Mouse (Mus musculus) limb, embryonic 12.5 days (tissue): Measurements from ENCODE around the gene Gm49388. TPM values are rescaled to one million over a fixed set of nuclear protein-coding genes. Genes with fewer than 3 reads are reported as not detected.
"Not testable (repeated sequence)": the region's sequence is repeated elsewhere in the genome, so short reads cannot be mapped to it uniquely, and the experiment has no call there.

Experiments
- ATAC-seq: fragments of 200-750 bp; cut with Nextera tagmentation; 2 replicates; pipeline ENCODE4 v1.8.0; 2017; ENCODE audit warnings: low read depth, moderate TSS enrichment; ENCODE audit not compliant: insufficient number of reproducible peaks, insufficient read depth, low FRiP score, low TSS enrichment
- H3K27ac ChIP-seq: fragments of 300-500 bp; sonication (generic); 2 replicates; pipeline ENCODE4 v1.5.1; 2016; ENCODE audit warnings: mild to moderate bottlenecking, moderate library complexity
- H3K27me3 ChIP-seq: fragments of 300-500 bp; sonication (generic); 2 replicates; pipeline ENCODE4 v1.6.1; 2016; ENCODE audit warnings: mild to moderate bottlenecking, moderate library complexity
- H3K36me3 ChIP-seq: fragments of 300-500 bp; sonication (generic); 2 replicates; pipeline ENCODE4 v1.6.1; 2016; ENCODE audit warnings: mild to moderate bottlenecking, moderate library complexity
- H3K4me1 ChIP-seq: fragments of 300-500 bp; sonication (generic); replicated peaks from 2 replicates; pipeline ENCODE4 v1.6.1; 2016
- H3K4me2 ChIP-seq: fragments of 300-500 bp; sonication (generic); 2 replicates; pipeline ENCODE4 v1.6.1; 2016; ENCODE audit warnings: mild to moderate bottlenecking, moderate library complexity
- H3K4me3 ChIP-seq: fragments of 300-500 bp; sonication (generic); replicated peaks from 2 replicates; pipeline ENCODE4 v1.5.1; 2016; ENCODE audit warnings: mild to moderate bottlenecking
- H3K9ac ChIP-seq: fragments of 300-500 bp; sonication (generic); replicated peaks from 2 replicates; pipeline ENCODE4 v1.6.1; 2016; ENCODE audit warnings: mild to moderate bottlenecking, moderate library complexity
- H3K9me3 ChIP-seq: fragments of 300-500 bp; sonication (generic); 2 replicates; pipeline ENCODE4 v1.6.1; 2016; ENCODE audit warnings: mild to moderate bottlenecking, moderate library complexity
- WGBS: fragments of 180-500 bp; shearing (Covaris S2); methylation state at CpG from one replicate; pipeline ENCODE4 v1.1.7; 2016; 5-methylcytosine and 5-hydroxymethylcytosine counted together
- polyA plus RNA-seq: library from polyadenylated mRNA; unstranded; fragments of >200 nt; fragmentation: Nextera tagmentation; extraction: Ambion mirVana; gene quantifications from 2 replicates; pipeline ENCODE4 v1.2.1, GENCODE M21; 2016

The Gm49388 gene
- polyA plus RNA-seq, 1 experiment from 2014 or later = not detected

- H3K27me3 ChIP-seq = no peaks in the 10 kb centered on the region
- peak overlapping the region; percentile 86 for H3K9ac ChIP-seq
- WGBS = under 1% methylated on average over 16 of the region's 16 CpGs
- H3K4me2 ChIP-seq = peak overlapping the region; percentile 92
- H3K4me1 ChIP-seq = peaks cover 35% of the 10 kb centered on the region
- peak overlapping the region; percentile 67 for H3K4me3 ChIP-seq
- H3K9me3 ChIP-seq = no peaks in the 10 kb centered on the region
- peak overlapping the region; percentile 96 for H3K27ac ChIP-seq
- ATAC-seq = peak; percentile 87
- H3K36me3 ChIP-seq = peaks cover 45% of the 10 kb centered on the region
Observed at GRCm38 (mm10) chr7:127768997-127769593, 16.3 kb upstream of the Gm49388 start.

DNA sequence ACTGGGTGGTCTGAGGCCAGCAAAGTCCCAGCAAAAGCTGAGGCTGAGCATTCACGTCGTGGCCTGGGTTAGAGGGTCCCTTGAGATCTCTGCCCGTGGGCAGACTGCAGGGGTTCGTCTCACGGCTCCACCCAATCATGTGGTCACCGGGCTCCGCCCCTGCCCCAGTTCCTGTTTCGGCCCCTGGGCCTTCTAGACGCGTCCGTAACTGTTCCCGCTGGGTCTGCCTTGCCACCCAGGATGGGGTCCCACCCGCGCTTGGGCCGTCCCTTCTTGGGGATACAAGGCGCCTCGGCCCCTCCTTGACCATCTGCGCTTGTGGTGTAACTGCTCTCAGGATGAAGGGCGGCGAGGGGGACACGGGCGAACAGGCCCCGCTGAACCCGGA, 15.8 kb upstream of the Gm49388 start, which contains the start of gene Orai3:
Gene Orai3 (plus strand): TSS at position 165 of the 388 bp plus-strand sequence.
- ATAC-seq = peak; percentile 63
- peak within 1 kb of the TSS; percentile 86 for H3K9ac ChIP-seq
- H3K9me3 ChIP-seq = no peaks in the 10 kb centered on the region
- under 1% methylated on average over 24 of the region's 24 CpGs for WGBS
- H3K27ac ChIP-seq = peak within 1 kb of the TSS; percentile 96
- peaks cover 36% of the 10 kb centered on the region for H3K4me1 ChIP-seq
- peaks cover 39% of the 10 kb centered on the region for H3K36me3 ChIP-seq
- no peaks in the 10 kb centered on the region for H3K27me3 ChIP-seq
- peak within 1 kb of the TSS; percentile 67 for H3K4me3 ChIP-seq
- H3K4me2 ChIP-seq = peak within 1 kb of the TSS; percentile 92

DNA sequence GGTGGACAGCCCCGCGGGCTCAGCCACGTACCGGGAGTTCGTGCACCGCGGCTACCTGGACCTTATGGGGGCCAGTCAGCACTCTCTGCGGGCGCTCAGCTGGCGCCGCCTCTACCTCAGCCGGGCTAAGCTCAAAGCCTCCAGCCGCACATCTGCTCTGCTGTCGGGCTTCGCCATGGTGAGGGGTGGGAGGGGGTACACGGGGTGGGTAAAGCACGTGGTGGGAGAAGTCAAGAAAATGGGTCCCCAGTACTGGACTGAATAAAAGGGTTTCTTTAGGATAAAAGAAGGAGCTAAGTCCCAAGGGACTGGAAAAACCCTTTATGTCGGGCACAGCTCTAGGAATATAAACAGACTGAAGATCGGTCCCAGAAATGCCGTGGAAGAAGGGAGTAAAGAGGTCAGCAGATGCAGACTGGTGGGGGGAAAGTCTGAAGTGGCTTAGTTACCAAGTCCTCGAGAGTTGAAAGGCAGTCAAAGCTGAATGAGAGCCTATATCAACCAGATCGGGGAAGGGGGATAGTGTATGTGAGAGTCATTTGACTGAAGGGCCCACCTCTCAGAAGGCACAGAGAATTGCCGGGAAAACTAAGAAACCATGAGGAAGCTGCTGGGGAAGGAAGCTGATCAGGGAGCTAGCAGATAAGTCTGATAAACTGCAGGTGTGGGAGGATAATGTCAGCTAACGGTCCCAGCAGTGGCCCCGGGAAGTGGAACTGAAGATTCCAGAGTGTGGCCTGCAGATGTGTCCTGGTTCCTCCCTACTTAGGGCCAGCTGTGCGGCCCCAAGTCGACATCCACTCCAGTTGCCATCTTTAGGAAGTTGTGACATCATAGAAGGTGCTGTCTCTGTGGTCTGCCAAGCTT, 15.1 kb upstream of the Gm49388 start:
- WGBS = 3% methylated on average over 27 of the region's 27 CpGs
- Histone ChIP-seq H3K4me2 (peak overlapping the region; percentile 92), H3K4me3 (peak overlapping the region; percentile 67), H3K27me3 (no peaks in the 10 kb centered on the region), H3K27ac (peak overlapping the region; percentile 96), H3K9me3 (no peaks in the 10 kb centered on the region), H3K4me1 (peaks cover 36% of the 10 kb centered on the region), H3K9ac (peak overlapping the region; percentile 86), H3K36me3 (peaks cover 33% of the 10 kb centered on the region)
- peak; percentile 35 for ATAC-seq

DNA sequence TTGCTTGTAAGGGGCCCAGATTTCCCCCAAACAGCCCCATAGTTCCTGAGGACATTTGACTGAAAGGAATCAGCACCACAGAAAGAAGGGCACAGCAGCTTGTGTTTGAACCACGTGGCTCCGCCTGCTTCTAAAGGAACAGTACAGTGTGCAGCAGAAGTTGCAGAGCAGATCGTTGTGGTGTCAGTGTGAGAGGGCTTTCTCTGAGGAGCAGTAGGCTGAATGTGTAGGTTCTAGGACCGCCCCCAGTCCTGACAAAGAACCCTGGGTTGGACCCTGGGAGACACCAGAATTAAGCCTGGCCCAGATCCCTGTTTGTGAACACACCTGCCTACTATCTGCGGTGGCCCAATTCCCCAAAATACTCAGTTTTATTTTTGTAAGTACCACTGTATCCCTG, 14.1 kb upstream of the Gm49388 start:
- 72% methylated on average over 5 of the region's 5 CpGs for WGBS
- H3K4me1 ChIP-seq = peaks cover 40% of the 10 kb centered on the region
- H3K9me3 ChIP-seq = no peaks in the 10 kb centered on the region
- H3K27ac ChIP-seq = 0 out of 2 replicates have a peak overlapping the region, but pooled peaks have one; percentile 96
- ATAC-seq = no peak
- peak overlapping the region; percentile 86; the same call in 1 of the 2 replicates for H3K9ac ChIP-seq
- H3K36me3 ChIP-seq = peaks cover 23% of the 10 kb centered on the region
- peak overlapping the region; percentile 92 for H3K4me2 ChIP-seq
- H3K27me3 ChIP-seq = no peaks in the 10 kb centered on the region
- 0 out of 2 replicates have a peak overlapping the region, but pooled peaks have one; percentile 67 for H3K4me3 ChIP-seq

DNA sequence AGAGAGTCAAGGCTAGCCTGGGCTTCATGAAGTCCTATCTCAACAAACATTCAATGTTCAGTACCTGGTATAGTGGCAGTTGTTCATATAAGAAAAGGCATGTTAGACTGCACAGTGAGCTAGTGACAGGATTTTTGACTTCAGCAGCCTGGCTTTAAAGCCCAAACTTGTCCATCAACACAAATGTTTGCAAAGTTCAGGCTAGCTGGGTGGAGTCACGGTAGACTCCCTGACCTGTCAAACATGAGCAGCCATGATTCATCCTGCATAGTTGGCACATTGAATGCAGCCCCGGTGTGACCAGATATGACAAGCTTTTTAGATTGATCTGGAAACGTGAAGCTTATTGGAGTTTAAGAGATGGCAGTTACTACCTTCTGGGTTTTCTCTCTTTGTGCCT, 13.3 kb upstream of the Gm49388 start:
- ATAC-seq = no peak
- Histone ChIP-seq H3K4me2 (no peak overlapping the region), H3K27me3 (no peaks in the 10 kb centered on the region), H3K9ac (no peak overlapping the region), H3K4me1 (peaks cover 40% of the 10 kb centered on the region), H3K9me3 (no peaks in the 10 kb centered on the region), H3K27ac (no peak overlapping the region), H3K4me3 (no peak overlapping the region), H3K36me3 (peaks cover 15% of the 10 kb centered on the region)
- WGBS = 85% methylated on average over 3 of the region's 3 CpGs

GRCm38 (mm10) chr7:127772557-127772956, 12.9 kb upstream of the Gm49388 start:
- Histone ChIP-seq H3K9ac (no peak overlapping the region), H3K27me3 (no peaks in the 10 kb centered on the region), H3K4me1 (peaks cover 40% of the 10 kb centered on the region), H3K4me3 (no peak overlapping the region), H3K4me2 (no peak overlapping the region), H3K36me3 (peaks cover 10% of the 10 kb centered on the region), H3K27ac (no peak overlapping the region), H3K9me3 (no peaks in the 10 kb centered on the region)
- no peak for ATAC-seq
- WGBS = 91% methylated on average over 1 of the region's 1 CpGs

- H3K36me3 ChIP-seq = peaks cover 5% of the 10 kb centered on the region; the same call in 1 of the 2 replicates
- no peak overlapping the region for H3K27ac ChIP-seq
- H3K4me2 ChIP-seq = no peak overlapping the region; the same call in 1 of the 2 replicates
- WGBS = 43% methylated on average over 9 of the region's 9 CpGs
- H3K9ac ChIP-seq = no peak overlapping the region
- H3K4me3 ChIP-seq = no peak overlapping the region
- H3K9me3 ChIP-seq = no peaks in the 10 kb centered on the region
- no peak for ATAC-seq
- no peaks in the 10 kb centered on the region for H3K27me3 ChIP-seq
- H3K4me1 ChIP-seq = peaks cover 43% of the 10 kb centered on the region
Observed at GRCm38 (mm10) chr7:127773664-127774384, 11.6 kb upstream of the Gm49388 start.

GRCm38 (mm10) chr7:127775837-127776236, 9.6 kb upstream of the Gm49388 start:
- H3K27me3 ChIP-seq, H3K9me3 ChIP-seq, ATAC-seq: not testable (repeated sequence)
- Histone ChIP-seq H3K4me3 (peak overlapping the region; percentile 90), H3K36me3 (peaks cover 25% of the 10 kb centered on the region), H3K9ac (peak overlapping the region; percentile 92), H3K27ac (peak overlapping the region; percentile 94), H3K4me1 (peaks cover 29% of the 10 kb centered on the region), H3K4me2 (peak overlapping the region; percentile 86)
- 69% methylated on average over 7 of the region's 7 CpGs for WGBS

DNA sequence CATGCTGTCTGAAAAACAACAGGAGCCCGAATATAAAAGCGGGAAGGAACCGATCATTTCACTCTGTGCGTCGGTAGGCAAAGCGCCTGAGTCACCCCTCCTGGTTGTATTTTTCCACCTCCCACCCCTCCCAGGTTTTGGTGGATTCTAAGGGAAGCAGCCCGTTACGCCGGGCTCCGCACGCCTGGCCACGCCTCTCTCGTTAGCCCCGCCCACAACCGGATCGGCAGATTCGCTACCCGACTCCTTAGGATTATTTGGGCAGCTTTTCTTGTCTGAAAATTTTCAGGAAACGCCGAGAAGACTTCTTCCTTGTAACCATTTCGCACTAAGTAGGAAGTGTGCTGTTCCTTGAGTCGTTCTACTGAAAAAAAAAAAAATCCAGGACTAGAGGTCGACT, 9.0 kb upstream of the Gm49388 start, which contains the start of gene Setd1a:
Gene Setd1a (plus strand): TSS at position 245 of the 400 bp plus-strand sequence.
- H3K27me3 ChIP-seq = no peaks in the 10 kb centered on the region
- H3K4me2 ChIP-seq = peak within 1 kb of the TSS; percentile 86
- peak within 1 kb of the TSS; percentile 92 for H3K9ac ChIP-seq
- under 1% methylated on average over 23 of the region's 23 CpGs for WGBS
- H3K4me1 ChIP-seq = peaks cover 23% of the 10 kb centered on the region
- H3K4me3 ChIP-seq = peak within 1 kb of the TSS; percentile 90
- peak; percentile 47; the same call in 1 of the 2 replicates for ATAC-seq
- no peaks in the 10 kb centered on the region for H3K9me3 ChIP-seq
- peaks cover 31% of the 10 kb centered on the region for H3K36me3 ChIP-seq
- peak within 1 kb of the TSS; percentile 94 for H3K27ac ChIP-seq

DNA sequence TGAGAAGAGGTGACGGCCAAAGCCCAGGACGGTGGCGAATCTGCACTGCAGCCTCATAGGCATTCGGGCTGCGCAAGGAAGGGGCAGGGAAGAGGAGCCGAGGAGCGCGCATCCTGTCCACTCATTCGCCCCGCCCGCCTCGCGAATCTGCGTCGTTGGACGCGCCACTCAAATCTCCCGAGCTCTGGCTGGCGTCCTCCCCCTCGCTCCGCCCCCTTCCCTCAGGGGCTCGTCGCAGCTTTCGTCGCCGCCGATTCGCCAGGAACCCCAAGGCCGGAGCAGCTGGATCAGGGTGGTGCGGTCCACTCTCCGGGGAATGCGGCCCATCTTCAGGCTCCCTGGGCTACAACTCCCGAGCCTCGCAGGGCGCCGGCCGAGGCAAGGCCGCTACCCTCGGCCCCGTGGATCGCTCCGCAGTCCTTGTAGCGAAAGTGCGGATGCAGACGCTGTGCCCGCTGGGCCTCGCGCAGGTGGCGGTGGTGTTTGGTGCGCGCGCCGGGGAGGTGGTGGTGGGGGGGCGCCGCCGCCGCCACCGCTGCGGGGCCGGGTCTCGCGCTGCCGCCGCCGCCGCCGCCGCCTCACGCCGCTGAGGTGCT, 8.4 kb upstream of the Gm49388 start:
- H3K9ac ChIP-seq = peak overlapping the region; percentile 92
- H3K4me3 ChIP-seq = peak overlapping the region; percentile 90
- peaks cover 23% of the 10 kb centered on the region for H3K4me1 ChIP-seq
- peak overlapping the region; percentile 94 for H3K27ac ChIP-seq
- ATAC-seq = peak; percentile 83
- H3K36me3 ChIP-seq = peaks cover 37% of the 10 kb centered on the region
- no peaks in the 10 kb centered on the region for H3K9me3 ChIP-seq
- H3K4me2 ChIP-seq = peak overlapping the region; percentile 86
- H3K27me3 ChIP-seq = no peaks in the 10 kb centered on the region
- under 1% methylated on average over 48 of the region's 70 CpGs for WGBS
